Mouse (Mus musculus) heart, adult 8-10 months (tissue): ENCODE measurements around the gene Zfp952. TPM values are rescaled to one million over a fixed set of nuclear protein-coding genes. Genes with fewer than 3 reads are reported as not detected.

Source experiments
- total RNA-seq, 4 experiments: library from RNA; stranded (reverse); gene quantifications; 2 replicates each; pipeline ENCODE4 v1.2.4; 2022

Zfp952 gene
- total RNA-seq, 4 experiments from 2014 or later = 7.0 to 7.4 (median 7.1) TPM

Other genes starting within 250 kb of the Zfp952 start
- 10 to 100 TPM; 28.7 to 30.8 (median 29.3) TPM for gene Zfp871, start 204.8 kb upstream of the Zfp952 start, total RNA-seq
- under 1 TPM; 0.16 to 0.38 (median 0.25) TPM for gene Zfp811, start 183.2 kb upstream of the Zfp952 start, total RNA-seq
- 10 to 100 TPM in 2 of 4 experiments, 1 to 10 TPM in 2; 5.9 to 12.0 (median 9.9) TPM for gene Zfp799, start 162.9 kb upstream of the Zfp952 start, total RNA-seq
- gene Zfp870, start 101.5 kb upstream of the Zfp952 start, total RNA-seq = 1 to 10 TPM; 6.3 to 9.0 (median 7.5) TPM
- gene Cyp4f14, start 75.8 kb upstream of the Zfp952 start, total RNA-seq = under 1 TPM in 2 of 4 experiments, not detected in 2; 0.11 to 0.72 TPM
- 10 to 100 TPM in 2 of 4 experiments, 1 to 10 TPM in 2; 7.7 to 15.3 (median 9.5) TPM for gene Cyp4f13, start 45.7 kb upstream of the Zfp952 start, total RNA-seq
- 1 to 10 TPM; 2.0 to 2.9 (median 2.4) TPM for gene Zfp472, start 27.3 kb upstream of the Zfp952 start, total RNA-seq
- gene Zfp763, start 40.3 kb downstream of the Zfp952 start, total RNA-seq = 1 to 10 TPM; 2.0 to 5.4 (median 4.4) TPM
- gene 4921501E09Rik, start 74.9 kb downstream of the Zfp952 start, total RNA-seq = not detected
- gene Zfp563, start 96.2 kb downstream of the Zfp952 start, total RNA-seq = 1 to 10 TPM; 4.2 to 7.0 (median 4.8) TPM
- gene Morc2b, start 146.6 kb downstream of the Zfp952 start, total RNA-seq = under 1 TPM in 3 of 4 experiments, not detected in 1; 0.05 to 0.19 (median 0.12) TPM
- not detected for gene Olfr55, start 175.3 kb downstream of the Zfp952 start, total RNA-seq
- not detected for gene Olfr239, start 198.2 kb downstream of the Zfp952 start, total RNA-seq
- gene Olfr1564, start 228.6 kb downstream of the Zfp952 start, total RNA-seq = under 1 TPM; 0.11 to 0.50 (median 0.23) TPM